Mouse (Mus musculus) olfactory bulb, adult 2 months (tissue): ENCODE data around the gene Coq4.

Experiments
- CTCF ChIP-seq: fragments of 200-500 bp; IDR thresholded peaks from 2 replicates; pipeline ENCODE4 v1.5.1; 2012; ENCODE audit warnings: low read depth, mild to moderate bottlenecking, low read length, moderate library complexity; ENCODE audit not compliant: insufficient read depth
- POLR2A ChIP-seq: fragments of 200-500 bp; IDR thresholded peaks from 2 replicates; pipeline ENCODE4 v1.6.1; 2012; ENCODE audit warnings: mild to moderate bottlenecking, low read depth, low read length, moderate library complexity; ENCODE audit not compliant: insufficient read depth

GRCm38 (mm10) chr2:29741207-29741606 is 46.1 kb upstream of the Coq4 start:
- TF ChIP-seq CTCF (no peak), POLR2A (no peak)
